Mouse (Mus musculus): ENCODE measurements around the gene Mafb.

DNA sequence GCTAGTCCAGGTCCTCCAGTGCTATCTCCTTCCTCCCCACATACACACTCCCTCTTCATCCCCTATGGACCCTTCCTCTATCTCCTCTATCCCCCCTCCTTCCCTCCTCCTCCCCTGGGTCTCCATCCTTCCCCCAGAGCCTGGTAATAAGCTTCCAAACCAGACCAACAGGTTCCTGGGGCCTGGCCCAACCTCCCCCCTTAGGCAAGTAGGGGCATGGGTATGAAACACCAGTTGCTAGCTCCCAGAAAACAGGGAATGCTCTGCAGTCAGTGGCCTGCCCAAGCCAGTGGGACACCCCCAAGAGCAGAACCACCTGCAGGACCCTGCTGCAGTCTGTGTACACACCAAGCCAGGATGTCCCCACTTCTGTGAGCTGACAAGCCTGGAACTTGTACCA is 21.2 kb downstream of the Mafb start:
- TF ChIP-seq CTCF (conservative IDR thresholded peaks at IDR 0.05; ENCODE audit: insufficient read depth, insufficient read length, low read depth, low read length) (no peak), POLR2A (IDR thresholded peaks at IDR 0.05; ENCODE audit: low read depth, low read length) (no peak)

Measured in kidney, adult 2 months (tissue).